Mouse (Mus musculus): ENCODE results near the gene Rfxank. TPM values are rescaled to one million over a fixed set of nuclear protein-coding genes. Genes with fewer than 3 reads are reported as not detected.

The Rfxank gene
- polyA plus RNA-seq, 1 experiment from 2014 or later = 7.5 TPM

- Histone ChIP-seq H3K27ac (replicated peaks; ENCODE audit: low read depth, low read length) (no peak overlapping the region), H3K27me3 (ENCODE audit: control insufficient read depth, insufficient read depth, low read length) (peaks cover 5% of the 10 kb centered on the region; the same call in 1 of the 2 replicates), H3K36me3 (ENCODE audit: control insufficient read depth, insufficient read depth, low read length) (peaks cover 99% of the 10 kb centered on the region), H3K4me2 (ENCODE audit: low read length) (no peak overlapping the region), H3K4me3 (replicated peaks; ENCODE audit: low read depth, low read length) (no peak overlapping the region), H3K9me3 (ENCODE audit: control insufficient read depth, low read length) (no peaks in the 10 kb centered on the region), H3K4me1 (ENCODE audit: control insufficient read depth, insufficient read depth, low read length) (0 out of 2 replicates have a peak, but pooled peaks cover 3% of the 10 kb centered on the region), H3K9ac (replicated peaks; ENCODE audit: low read length) (no peak overlapping the region)
- 94% methylated on average over 2 of the region's 2 CpGs for WGBS
- ATAC-seq (ENCODE audit: low FRiP score, low TSS enrichment) = no peak
- no peak for DNase-seq
Measured at GRCm38 (mm10) chr8:70110451-70110850, 28.5 kb downstream of the Rfxank start.

- 83% methylated on average over 7 of the region's 7 CpGs for WGBS
- Histone ChIP-seq H3K27me3 (ENCODE audit: control insufficient read depth, insufficient read depth, low read length) (no peaks in the 10 kb centered on the region), H3K9ac (replicated peaks; ENCODE audit: low read length) (no peak overlapping the region), H3K4me2 (ENCODE audit: low read length) (no peak overlapping the region), H3K36me3 (ENCODE audit: control insufficient read depth, insufficient read depth, low read length) (peaks cover 97% of the 10 kb centered on the region), H3K27ac (replicated peaks; ENCODE audit: low read depth, low read length) (no peak overlapping the region), H3K4me3 (replicated peaks; ENCODE audit: low read depth, low read length) (no peak overlapping the region), H3K4me1 (ENCODE audit: control insufficient read depth, insufficient read depth, low read length) (no peaks in the 10 kb centered on the region), H3K9me3 (ENCODE audit: control insufficient read depth, low read length) (no peaks in the 10 kb centered on the region)
- ATAC-seq (ENCODE audit: low FRiP score, low TSS enrichment) (no peak), DNase-seq (no peak)
Measured at GRCm38 (mm10) chr8:70104922-70105321, 34.0 kb downstream of the Rfxank start.

- H3K36me3 ChIP-seq (ENCODE audit: control insufficient read depth, insufficient read depth, low read length) = peaks cover 97% of the 10 kb centered on the region
- no peaks in the 10 kb centered on the region for H3K27me3 ChIP-seq (ENCODE audit: control insufficient read depth, insufficient read depth, low read length)
- ATAC-seq (ENCODE audit: low FRiP score, low TSS enrichment) (0 out of 2 replicates have a peak, but pooled peaks have one; percentile 48), DNase-seq (peak; percentile 54)
- no peak overlapping the region for H3K4me2 ChIP-seq (ENCODE audit: low read length)
- WGBS = 20% methylated on average over 6 of the region's 6 CpGs
- no peak overlapping the region for H3K9ac ChIP-seq (replicated peaks; ENCODE audit: low read length)
- H3K27ac ChIP-seq (replicated peaks; ENCODE audit: low read depth, low read length) = no peak overlapping the region
- no peak overlapping the region for H3K4me3 ChIP-seq (replicated peaks; ENCODE audit: low read depth, low read length)
- no peaks in the 10 kb centered on the region for H3K4me1 ChIP-seq (ENCODE audit: control insufficient read depth, insufficient read depth, low read length)
- H3K9me3 ChIP-seq (ENCODE audit: control insufficient read depth, low read length) = no peaks in the 10 kb centered on the region
Measured at GRCm38 (mm10) chr8:70104506-70104905, 34.4 kb downstream of the Rfxank start.

GRCm38 (mm10) chr8:70100241-70100640, 38.7 kb downstream of the Rfxank start:
- 88% methylated on average over 8 of the region's 8 CpGs for WGBS
- no peak for ATAC-seq (ENCODE audit: low FRiP score, low TSS enrichment)
- no peaks in the 10 kb centered on the region for H3K4me1 ChIP-seq (ENCODE audit: control insufficient read depth, insufficient read depth, low read length)

GRCm38 (mm10) chr8:70099276-70099675, 39.7 kb downstream of the Rfxank start:
- no peak for DNase-seq
- H3K9me3 ChIP-seq (ENCODE audit: control insufficient read depth, low read length) = no peaks in the 10 kb centered on the region
- no peak overlapping the region for H3K4me2 ChIP-seq (ENCODE audit: low read length)
- H3K4me3 ChIP-seq (replicated peaks; ENCODE audit: low read depth, low read length) = no peak overlapping the region
- H3K36me3 ChIP-seq (ENCODE audit: control insufficient read depth, insufficient read depth, low read length) = peaks cover 97% of the 10 kb centered on the region
- H3K27me3 ChIP-seq (ENCODE audit: control insufficient read depth, insufficient read depth, low read length) = no peaks in the 10 kb centered on the region
- no peak for ATAC-seq (ENCODE audit: low FRiP score, low TSS enrichment)
- WGBS = 81% methylated on average over 8 of the region's 8 CpGs
- H3K27ac ChIP-seq (replicated peaks; ENCODE audit: low read depth, low read length) = no peak overlapping the region
- no peak overlapping the region for H3K9ac ChIP-seq (replicated peaks; ENCODE audit: low read length)
- no peaks in the 10 kb centered on the region for H3K4me1 ChIP-seq (ENCODE audit: control insufficient read depth, insufficient read depth, low read length)

More at GRCm38 (mm10) chr8:70100241-70100640, 38.7 kb downstream of the Rfxank start:
- Histone ChIP-seq H3K27ac (replicated peaks; ENCODE audit: low read depth, low read length) (no peak overlapping the region), H3K9me3 (ENCODE audit: control insufficient read depth, low read length) (no peaks in the 10 kb centered on the region), H3K36me3 (ENCODE audit: control insufficient read depth, insufficient read depth, low read length) (peaks cover 97% of the 10 kb centered on the region), H3K4me3 (replicated peaks; ENCODE audit: low read depth, low read length) (no peak overlapping the region), H3K9ac (replicated peaks; ENCODE audit: low read length) (no peak overlapping the region), H3K27me3 (ENCODE audit: control insufficient read depth, insufficient read depth, low read length) (no peaks in the 10 kb centered on the region), H3K4me2 (ENCODE audit: low read length) (no peak overlapping the region)
- DNase-seq = no peak

GRCm38 (mm10) chr8:70092786-70093185, 46.2 kb downstream of the Rfxank start:
- Histone ChIP-seq H3K9me3 (ENCODE audit: control insufficient read depth, low read length) (no peaks in the 10 kb centered on the region), H3K4me1 (ENCODE audit: control insufficient read depth, insufficient read depth, low read length) (peaks cover 18% of the 10 kb centered on the region; the same call in 1 of the 2 replicates), H3K9ac (replicated peaks; ENCODE audit: low read length) (no peak overlapping the region), H3K36me3 (ENCODE audit: control insufficient read depth, insufficient read depth, low read length) (peaks cover 42% of the 10 kb centered on the region), H3K27ac (replicated peaks; ENCODE audit: low read depth, low read length) (0 out of 2 replicates have a peak overlapping the region, but pooled peaks have one; percentile 8), H3K4me3 (replicated peaks; ENCODE audit: low read depth, low read length) (no peak overlapping the region), H3K4me2 (ENCODE audit: low read length) (no peak overlapping the region), H3K27me3 (ENCODE audit: control insufficient read depth, insufficient read depth, low read length) (peaks cover 13% of the 10 kb centered on the region)
- 73% methylated on average over 8 of the region's 8 CpGs for WGBS
- ATAC-seq (ENCODE audit: low FRiP score, low TSS enrichment) (no peak), DNase-seq (no peak)

- peaks cover 22% of the 10 kb centered on the region; the same call in 1 of the 2 replicates for H3K4me1 ChIP-seq (ENCODE audit: control insufficient read depth, insufficient read depth, low read length)
- H3K4me2 ChIP-seq (ENCODE audit: low read length) = no peak overlapping the region
- H3K9me3 ChIP-seq (ENCODE audit: control insufficient read depth, low read length) = no peaks in the 10 kb centered on the region
- ATAC-seq (ENCODE audit: low FRiP score, low TSS enrichment) (no peak), DNase-seq (peak; percentile 61)
- no peak overlapping the region; the same call in 1 of the 2 replicates for H3K9ac ChIP-seq (replicated peaks; ENCODE audit: low read length)
- no peak overlapping the region; the same call in 1 of the 2 replicates for H3K27ac ChIP-seq (replicated peaks; ENCODE audit: low read depth, low read length)
- H3K27me3 ChIP-seq (ENCODE audit: control insufficient read depth, insufficient read depth, low read length) = peaks cover 47% of the 10 kb centered on the region
- H3K36me3 ChIP-seq (ENCODE audit: control insufficient read depth, insufficient read depth, low read length) = peaks cover 9% of the 10 kb centered on the region
- H3K4me3 ChIP-seq (replicated peaks; ENCODE audit: low read depth, low read length) = no peak overlapping the region
- 35% methylated on average over 9 of the region's 9 CpGs for WGBS
Measured at GRCm38 (mm10) chr8:70089296-70089960, 49.5 kb downstream of the Rfxank start.

- Histone ChIP-seq H3K27me3 (ENCODE audit: control insufficient read depth, insufficient read depth, low read length) (peaks cover 61% of the 10 kb centered on the region), H3K4me1 (ENCODE audit: control insufficient read depth, insufficient read depth, low read length) (peaks cover 27% of the 10 kb centered on the region; the same call in 1 of the 2 replicates), H3K4me2 (ENCODE audit: low read length) (peak overlapping the region; percentile 81), H3K27ac (replicated peaks; ENCODE audit: low read depth, low read length) (no peak overlapping the region), H3K4me3 (replicated peaks; ENCODE audit: low read depth, low read length) (peak overlapping the region; percentile 43), H3K9ac (replicated peaks; ENCODE audit: low read length) (peak overlapping the region; percentile 54), H3K9me3 (ENCODE audit: control insufficient read depth, low read length) (no peaks in the 10 kb centered on the region), H3K36me3 (ENCODE audit: control insufficient read depth, insufficient read depth, low read length) (no peaks in the 10 kb centered on the region)
- DNase-seq (peak; percentile 84), ATAC-seq (ENCODE audit: low FRiP score, low TSS enrichment) (peak; percentile 61)
- WGBS = 4% methylated on average over 56 of the region's 56 CpGs
Measured at GRCm38 (mm10) chr8:70087836-70088650, 50.9 kb downstream of the Rfxank start.

Measured in midbrain, embryonic 14.5 days (tissue).